Mouse (Mus musculus): Measurements from ENCODE around the gene Lmod3. TPM values are rescaled to one million over a fixed set of nuclear protein-coding genes. Genes with fewer than 3 reads are reported as not detected.

Gene Lmod3
- polyA plus RNA-seq (2017; shearing (Covaris generic)): not detected

DNA sequence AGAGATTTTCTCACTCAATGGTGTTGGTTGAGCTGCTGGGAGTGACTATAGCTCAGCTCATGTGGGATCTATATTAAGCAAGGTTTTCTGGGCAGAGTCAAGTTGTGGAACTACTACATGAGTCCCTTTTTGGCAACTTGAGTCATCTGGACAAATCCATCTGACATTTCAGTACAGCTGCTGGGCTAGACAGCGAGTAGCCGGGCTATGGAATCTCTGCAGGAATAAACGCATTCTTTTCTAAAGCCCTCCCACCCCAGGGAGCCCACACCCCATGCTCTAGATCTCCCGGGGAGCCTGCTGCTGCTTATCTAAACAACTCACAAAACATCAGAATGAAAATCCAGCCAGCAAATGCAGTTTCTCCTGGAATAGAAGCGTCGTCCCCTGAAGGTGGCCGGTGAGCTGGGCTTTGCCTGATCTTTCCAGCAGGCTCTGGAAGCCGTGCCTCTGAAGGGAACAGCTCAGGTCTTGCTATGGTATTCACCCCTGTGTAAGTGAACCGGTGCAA lies at the start of gene Lmod3:
Gene Lmod3 (minus strand): TSS at position 49 of the 511 bp plus-strand sequence.

GRCm38 (mm10) chr6:97210191-97210961 lies 42.2 kb downstream of the Lmod3 start, which contains the start of gene Arl6ip5:
Gene Arl6ip5, plus strand, starts transcription at chr6:97210689.

GRCm38 (mm10) chr6:97205439-97205885 lies 47.1 kb downstream of the Lmod3 start, which contains the start of gene Uba3:
Gene Uba3, minus strand, starts transcription at chr6:97205647.

Other genes with a start within 250 kb of the Lmod3 start
- gene Fam19a4, start 192.3 kb downstream of the Lmod3 start, polyA plus RNA-seq (2017; shearing (Covaris generic)): not detected
- 14.0 TPM for gene Eogt, start 103.6 kb downstream of the Lmod3 start, polyA plus RNA-seq (2017; shearing (Covaris generic))
- 40.1 TPM for gene Tmf1, start 73.6 kb downstream of the Lmod3 start, polyA plus RNA-seq (2017; shearing (Covaris generic))
- gene Uba3, start 47.1 kb downstream of the Lmod3 start, polyA plus RNA-seq (2017; shearing (Covaris generic)): 26.9 TPM
- gene Arl6ip5, start 42.1 kb downstream of the Lmod3 start, polyA plus RNA-seq (2017; shearing (Covaris generic)): 206 TPM